8 mouse cellular contexts compared by ENCODE assay signal in the genomic region with DNA sequence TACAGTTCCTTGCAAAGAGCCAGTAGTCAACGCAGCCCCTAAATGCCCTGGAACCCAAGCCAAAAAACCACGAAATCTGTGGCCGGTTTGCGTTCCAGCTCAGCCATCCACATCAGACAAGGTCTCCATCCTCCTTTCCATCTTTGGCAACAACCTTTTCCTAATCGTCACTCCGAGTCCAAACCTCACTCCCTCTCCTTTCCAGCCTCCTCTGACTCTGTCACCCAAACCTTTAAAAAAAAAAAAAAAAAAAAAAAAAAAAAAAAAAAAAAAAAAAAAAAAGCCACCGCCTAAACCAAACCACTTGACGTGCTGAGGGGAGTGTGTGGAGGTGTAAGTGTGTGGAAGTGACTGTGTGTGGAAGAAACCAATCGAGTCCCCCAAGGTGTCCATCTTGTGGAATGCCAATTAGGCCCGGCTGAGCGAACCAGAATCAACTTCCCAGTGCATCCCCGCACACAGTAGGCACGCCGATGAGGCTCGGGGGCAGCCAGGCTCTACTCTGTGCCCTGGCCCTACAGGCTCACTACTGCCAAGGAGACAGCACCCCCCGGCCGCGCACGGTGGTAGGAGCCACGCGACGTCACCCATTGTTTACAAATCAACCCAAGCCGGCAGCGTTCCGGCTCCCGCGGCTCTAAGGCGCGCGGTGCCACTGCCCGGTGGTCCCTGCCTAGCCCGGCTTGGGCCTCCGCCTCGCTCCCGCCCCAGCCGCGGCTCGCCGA. TPM values are rescaled to one million over a fixed set of nuclear protein-coding genes. Genes with fewer than 3 reads are reported as not detected.
DNase-seq lines count a peak whose midpoint lies in the region; ATAC-seq and TF ChIP-seq lines count a peak whose summit lies in the region.

A gene (plus strand): TSS at position 590 of the 725 bp plus-strand sequence.

- H3K27ac ChIP-seq in embryonic facial prominence, embryonic 13.5 days, result peak within 1 kb of the TSS; percentile 84
- H3K27ac ChIP-seq in heart, adult 2 months, result peak within 1 kb of the TSS; percentile 99
- peak within 1 kb of the TSS; percentile 86 for H3K27ac ChIP-seq in limb, embryonic 14.5 days (replicated peaks; ENCODE audit: low read depth, low read length)
- peak within 1 kb of the TSS; percentile 84 for H3K27ac ChIP-seq in midbrain, postnatal 0 days (ENCODE audit: low read depth, low read length)

- H3K27me3 ChIP-seq in embryonic facial prominence, embryonic 13.5 days, result peaks cover 37% of the 10 kb centered on the region
- H3K27me3 ChIP-seq in heart, adult 2 months (ENCODE audit: control insufficient read depth, insufficient read depth, low read length), result no peaks in the 10 kb centered on the region
- peaks cover 25% of the 10 kb centered on the region for H3K27me3 ChIP-seq in limb, embryonic 14.5 days (ENCODE audit: control insufficient read depth, insufficient read depth, low read length)
- H3K27me3 ChIP-seq in midbrain, postnatal 0 days (ENCODE audit: insufficient read depth, low read length), result no peaks in the 10 kb centered on the region

- peak within 1 kb of the TSS; percentile 75 for H3K9ac ChIP-seq in embryonic facial prominence, embryonic 13.5 days
- peak within 1 kb of the TSS; percentile 85 for H3K9ac ChIP-seq in heart, adult 2 months (ENCODE audit: low read depth, low read length)
- peak within 1 kb of the TSS; percentile 74 for H3K9ac ChIP-seq in limb, embryonic 14.5 days (ENCODE audit: low read depth, low read length, severe bottlenecking)
- H3K9ac ChIP-seq in midbrain, postnatal 0 days (replicated peaks; ENCODE audit: low read length, poor library complexity, severe bottlenecking), result peak within 1 kb of the TSS; percentile 85

- H3K79me2 ChIP-seq in heart, adult 2 months (replicated peaks; ENCODE audit: control insufficient read depth, insufficient read depth, low read length), result no peaks in the 10 kb centered on the region

- H3K4me2 ChIP-seq in embryonic facial prominence, embryonic 13.5 days, result peak within 1 kb of the TSS; percentile 98
- H3K4me2 ChIP-seq in limb, embryonic 14.5 days (replicated peaks; ENCODE audit: low read depth, low read length, severe bottlenecking), result peak within 1 kb of the TSS; percentile 98
- H3K4me2 ChIP-seq in midbrain, postnatal 0 days (ENCODE audit: low read depth, low read length, poor library complexity, severe bottlenecking), result peak within 1 kb of the TSS; percentile 91

- peak; percentile 87 for DNase-seq in 3134 (ENCODE audit: extremely low read depth, insufficient read length, low spot score)
- DNase-seq in adrenal gland, postnatal 36 days, result peak; percentile 87 to 90
- peak; percentile 93 for DNase-seq in heart, adult 2 months
- peak; percentile 73 to 79 for DNase-seq in kidney, adult 8-10 months
- peak; percentile 85 for DNase-seq in limb, embryonic 14.5 days (ENCODE audit: low spot score)
- DNase-seq in midbrain, postnatal 0 days (ENCODE audit: low spot score), result peak; percentile 97
- peak; percentile 83 to 84 for DNase-seq in spleen, postnatal 14 days (ENCODE audit: low spot score in 2 of 2)

- ATAC-seq in embryonic facial prominence, embryonic 13.5 days (ENCODE audit: insufficient number of reproducible peaks, insufficient read depth, low FRiP score, low TSS enrichment, low read depth), result peak; percentile 90
- peak; percentile 91 for ATAC-seq in limb, embryonic 14.5 days (ENCODE audit: low FRiP score, low read depth)
- peak; percentile 95 for ATAC-seq in midbrain, postnatal 0 days (ENCODE audit: low FRiP score)

- peak within 1 kb of the TSS; percentile 73 for H3K4me3 ChIP-seq in embryonic facial prominence, embryonic 13.5 days
- peak within 1 kb of the TSS; percentile 82 for H3K4me3 ChIP-seq in heart, adult 2 months
- H3K4me3 ChIP-seq in limb, embryonic 14.5 days (replicated peaks; ENCODE audit: low read length), result peak within 1 kb of the TSS; percentile 67
- H3K4me3 ChIP-seq in midbrain, postnatal 0 days (ENCODE audit: low read depth, low read length), result peak within 1 kb of the TSS; percentile 75

- H3K4me1 ChIP-seq in embryonic facial prominence, embryonic 13.5 days, result peaks cover 21% of the 10 kb centered on the region
- H3K4me1 ChIP-seq in heart, adult 2 months (ENCODE audit: control insufficient read depth, insufficient read depth, low read length), result peaks cover 8% of the 10 kb centered on the region
- peaks cover 17% of the 10 kb centered on the region for H3K4me1 ChIP-seq in limb, embryonic 14.5 days (ENCODE audit: control insufficient read depth, insufficient read depth, low read length)
- peaks cover 15% of the 10 kb centered on the region for H3K4me1 ChIP-seq in midbrain, postnatal 0 days (ENCODE audit: insufficient read depth, low read length)

- H3K9me3 ChIP-seq in embryonic facial prominence, embryonic 13.5 days, result no peaks in the 10 kb centered on the region
- no peaks in the 10 kb centered on the region for H3K9me3 ChIP-seq in limb, embryonic 14.5 days (ENCODE audit: control insufficient read depth, low read length)
- no peaks in the 10 kb centered on the region for H3K9me3 ChIP-seq in midbrain, postnatal 0 days (ENCODE audit: low read length)

- intact Hi-C loops in heart, adult 2 months (cut with DNase I), result loop anchor here (1.0 to 2.0 kb wide), 2 partner anchors 19 to 27 kb away; a partner anchor contains a TSS

- under 1% methylated on average over 39 of the region's 39 CpGs for WGBS in embryonic facial prominence, embryonic 13.5 days
- WGBS in heart, adult 2 months, result 1% methylated on average over 39 of the region's 39 CpGs
- WGBS in limb, embryonic 14.5 days, result under 1% methylated on average over 29 of the region's 39 CpGs
- WGBS in midbrain, postnatal 0 days, result under 1% methylated on average over 32 of the region's 39 CpGs

- peak; percentile 53; the same call in 1 of the 2 replicates for TF ChIP-seq POLR2A in heart, adult 2 months (IDR thresholded peaks at IDR 0.05; ENCODE audit: insufficient read depth, low read depth, low read length)
- no peak for TF ChIP-seq POLR2A in limb, embryonic 14.5 days (IDR thresholded peaks at IDR 0.05; ENCODE audit: borderline replicate concordance, extremely low read depth, insufficient read depth, insufficient read length)

- H3K36me3 ChIP-seq in embryonic facial prominence, embryonic 13.5 days, result no peaks in the 10 kb centered on the region
- no peaks in the 10 kb centered on the region for H3K36me3 ChIP-seq in heart, adult 2 months (ENCODE audit: control insufficient read depth, insufficient read depth, low read length)
- H3K36me3 ChIP-seq in limb, embryonic 14.5 days (ENCODE audit: control insufficient read depth, insufficient read depth, low read length), result no peaks in the 10 kb centered on the region
- H3K36me3 ChIP-seq in midbrain, postnatal 0 days (ENCODE audit: insufficient read depth, low read length), result no peaks in the 10 kb centered on the region

- no peak for TF ChIP-seq EP300 in heart, adult 2 months (IDR thresholded peaks at IDR 0.05; ENCODE audit: insufficient read depth, low read depth, low read length)

- no peak for TF ChIP-seq CTCF in heart, adult 2 months (IDR thresholded peaks at IDR 0.05)
- no peak for TF ChIP-seq CTCF in midbrain, postnatal 0 days (IDR thresholded peaks at IDR 0.05)

RNA-seq across cellular contexts. Expression of the gene that starts here (rescaled TPM):
- total RNA-seq in adrenal gland, postnatal 36 days (2021), result 1 to 10 TPM; 4.9 to 7.8 TPM
- polyA plus RNA-seq in embryonic facial prominence, embryonic 13.5 days (2015; fragmentation: Nextera tagmentation; extraction: Ambion mirVana), result 6.9 and 7.4 TPM in 2 replicates
- 1 to 10 TPM; 2.5 to 3.9 TPM for total RNA-seq in heart, adult 2 months (2021)
- polyA plus RNA-seq in heart, adult 2 months (2012; rRNA removed), result 1.3 TPM in 2 replicates
- 1.5 and 1.9 TPM in 2 replicates for polyA plus RNA-seq in limb, embryonic 14.5 days (2012; rRNA removed)
- 4.6 and 4.9 TPM in 2 replicates for polyA plus RNA-seq in limb, embryonic 14.5 days (2014; fragmentation: Nextera tagmentation; extraction: Ambion mirVana)
- 33.0 and 35.4 TPM in 2 replicates for total RNA-seq in midbrain, postnatal 0 days (2014; rRNA removed)
- 34.2 and 34.3 TPM in 2 replicates for polyA plus RNA-seq in midbrain, postnatal 0 days (2015; fragmentation: Nextera tagmentation; extraction: Ambion mirVana)

Comparison
In these comparisons a context has a peak if more than half of its experiments do, and no peak if none do; other contexts are left out.
1. Peak in every context shown above with its lines: DNase-seq, ATAC-seq, H3K4me3 ChIP-seq and H3K27ac ChIP-seq.